Mouse (Mus musculus) urinary bladder, postnatal 0 days (tissue): ENCODE data around the gene Adrm1. TPM values are rescaled to one million over a fixed set of nuclear protein-coding genes. Genes with fewer than 3 reads are reported as not detected.

Source experiments
- microRNA-seq: library from miRNA; unstranded; fragments of <30 nt; microRNA quantifications from one replicate; pipeline ENCODE4, GENCODE M21; 2016
- polyA plus RNA-seq: library from polyadenylated mRNA; unstranded; fragments of >200 nt; fragmentation: Nextera tagmentation; extraction: Ambion mirVana; gene quantifications from 2 replicates; pipeline ENCODE4 v1.2.1, GENCODE M21; 2015

Gene Adrm1
- 132 and 134 TPM in 2 replicates for polyA plus RNA-seq

DNA sequence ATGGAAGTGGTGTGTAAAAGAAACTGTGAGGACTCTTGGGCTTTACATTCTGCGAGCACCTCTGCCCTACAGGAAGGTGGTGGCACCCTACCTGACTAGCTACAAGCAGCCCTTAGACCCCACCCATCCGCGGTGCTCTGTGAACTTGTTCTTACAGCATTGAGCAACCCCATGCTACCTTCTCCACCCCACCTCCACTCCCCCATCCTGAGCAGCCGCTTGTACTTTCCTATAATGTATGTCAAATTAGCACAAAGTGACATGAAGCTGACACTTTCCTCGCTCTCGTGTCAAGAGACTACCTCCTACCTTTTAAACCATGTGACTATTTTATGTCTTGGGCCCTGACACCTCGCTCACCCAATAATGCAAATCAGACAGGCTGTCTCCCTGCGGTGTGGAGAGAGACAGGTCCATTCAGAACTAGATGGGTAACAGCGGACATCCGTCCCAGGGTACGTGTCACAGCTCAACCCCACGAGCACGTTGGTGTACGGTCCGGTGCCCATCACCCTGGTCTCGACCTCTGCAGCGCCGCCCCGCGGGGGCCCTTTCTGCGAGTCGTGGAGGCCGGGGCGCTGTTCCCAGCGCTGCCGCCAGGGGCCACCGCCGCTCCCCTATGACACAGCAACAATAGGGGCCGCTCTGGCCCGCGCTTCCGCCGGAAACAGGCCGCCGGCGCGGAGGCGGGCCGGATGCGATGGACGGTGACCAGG lies at the start of gene Adrm1:
TSS of gene Adrm1 (plus strand) at position 680 of the 716 bp plus-strand sequence.

Small RNA genes lying within 50 kb of the gene (microRNA-seq; reads per million reads assigned to microRNA genes)
- not detected for gene Mir7005

Other genes starting within 250 kb of the Adrm1 start
- gene Taf4, start 194.8 kb upstream of the Adrm1 start, polyA plus RNA-seq, result 1.7 and 1.8 TPM in 2 replicates
- 6.0 and 6.3 TPM in 2 replicates for gene Lsm14b, start 146.5 kb upstream of the Adrm1 start, polyA plus RNA-seq
- 418 and 423 TPM in 2 replicates for gene Psma7, start 129.1 kb upstream of the Adrm1 start, polyA plus RNA-seq
- gene Ss18l1, start 129.0 kb upstream of the Adrm1 start, polyA plus RNA-seq, result 1.5 and 1.6 TPM in 2 replicates
- gene Mtg2, start 100.9 kb upstream of the Adrm1 start, polyA plus RNA-seq, result 16.4 and 17.0 TPM in 2 replicates
- 0.23 and 0.46 TPM in 2 replicates for gene Hrh3, start 67.0 kb upstream of the Adrm1 start, polyA plus RNA-seq
- 66.3 and 70.3 TPM in 2 replicates for gene Osbpl2, start 52.2 kb upstream of the Adrm1 start, polyA plus RNA-seq
- 35.1 and 36.7 TPM in 2 replicates for gene Lama5, start 54.4 kb downstream of the Adrm1 start, polyA plus RNA-seq
- 470 and 483 TPM in 2 replicates for gene Rps21, start 85.9 kb downstream of the Adrm1 start, polyA plus RNA-seq
- gene Cables2, start 102.0 kb downstream of the Adrm1 start, polyA plus RNA-seq, result 8.0 and 8.5 TPM in 2 replicates
- 1.8 and 1.9 TPM in 2 replicates for gene Rbbp8nl, start 118.4 kb downstream of the Adrm1 start, polyA plus RNA-seq
- 12.0 and 13.4 TPM in 2 replicates for gene Gata5, start 163.2 kb downstream of the Adrm1 start, polyA plus RNA-seq